Mouse (Mus musculus) intestine, postnatal 0 days (tissue): ENCODE data around the gene Akr1b10. TPM values are rescaled to one million over a fixed set of nuclear protein-coding genes. Genes with fewer than 3 reads are reported as not detected.
"Not testable (repeated sequence)": the region's sequence is repeated elsewhere in the genome, so short reads cannot be mapped to it uniquely, and the experiment has no call there.

ENCODE experiments used
- ATAC-seq: fragments of 200-750 bp; cut with Nextera tagmentation; 2 replicates; pipeline ENCODE4 v1.8.0; 2017; ENCODE audit warnings: mild to moderate bottlenecking, moderate TSS enrichment, moderate library complexity
- H3K27ac ChIP-seq: fragments of 300-500 bp; sonication (generic); 2 replicates; pipeline ENCODE4 v1.5.1; 2014; ENCODE audit warnings: mild to moderate bottlenecking, low read depth, low read length, moderate library complexity
- H3K27me3 ChIP-seq: fragments of 300-500 bp; sonication (generic); replicated peaks from 2 replicates; pipeline ENCODE4 v1.6.1; 2014; ENCODE audit warnings: low read length, mixed read lengths; ENCODE audit not compliant: control insufficient read depth, insufficient read depth
- H3K36me3 ChIP-seq: fragments of 300-500 bp; sonication (generic); 2 replicates; pipeline ENCODE4 v1.6.1; 2014; ENCODE audit warnings: mild to moderate bottlenecking, moderate library complexity; ENCODE audit not compliant: control insufficient read depth, insufficient read depth
- H3K4me1 ChIP-seq: fragments of 300-500 bp; sonication (generic); replicated peaks from 2 replicates; pipeline ENCODE4 v1.6.1; 2014; ENCODE audit warnings: antibody characterized with exemption, low read length, mixed read lengths; ENCODE audit not compliant: control insufficient read depth, insufficient read depth
- H3K4me2 ChIP-seq: fragments of 300-500 bp; sonication (generic); replicated peaks from 2 replicates; pipeline ENCODE4 v1.6.1; 2014; ENCODE audit warnings: low read depth, mild to moderate bottlenecking, moderate library complexity
- H3K4me3 ChIP-seq: fragments of 300-500 bp; sonication (generic); 2 replicates; pipeline ENCODE4 v1.5.1; 2014; ENCODE audit warnings: low read depth, low read length
- H3K9ac ChIP-seq: fragments of 300-500 bp; sonication (generic); 2 replicates; pipeline ENCODE4 v1.6.1; 2014; ENCODE audit warnings: mild to moderate bottlenecking, low read depth, low read length
- H3K9me3 ChIP-seq: fragments of 300-500 bp; sonication (generic); 2 replicates; pipeline ENCODE4 v1.6.1; 2016; ENCODE audit warnings: mixed run types; ENCODE audit not compliant: control insufficient read depth
- CTCF ChIP-seq: sonication (generic); IDR thresholded peaks from 2 replicates; pipeline ENCODE4 v1.5.1; 2016; ENCODE audit warnings: low read depth, mild to moderate bottlenecking, control low read depth, antibody characterized with exemption, moderate library complexity
- WGBS: fragments of 180-500 bp; shearing (Covaris S2); extraction: QIAGEN DNeasy Blood & Tissue Kit; methylation state at CpG from one replicate; pipeline ENCODE4 v1.1.7; 2014; 5-methylcytosine and 5-hydroxymethylcytosine counted together
- polyA plus RNA-seq: library from polyadenylated mRNA; unstranded; fragments of >200 nt; fragmentation: Nextera tagmentation; extraction: Ambion mirVana; gene quantifications from 2 replicates; pipeline ENCODE4 v1.2.1, GENCODE M21; 2015

Gene Akr1b10
- polyA plus RNA-seq, 1 experiment from 2014 or later, result 10.5 TPM

DNA sequence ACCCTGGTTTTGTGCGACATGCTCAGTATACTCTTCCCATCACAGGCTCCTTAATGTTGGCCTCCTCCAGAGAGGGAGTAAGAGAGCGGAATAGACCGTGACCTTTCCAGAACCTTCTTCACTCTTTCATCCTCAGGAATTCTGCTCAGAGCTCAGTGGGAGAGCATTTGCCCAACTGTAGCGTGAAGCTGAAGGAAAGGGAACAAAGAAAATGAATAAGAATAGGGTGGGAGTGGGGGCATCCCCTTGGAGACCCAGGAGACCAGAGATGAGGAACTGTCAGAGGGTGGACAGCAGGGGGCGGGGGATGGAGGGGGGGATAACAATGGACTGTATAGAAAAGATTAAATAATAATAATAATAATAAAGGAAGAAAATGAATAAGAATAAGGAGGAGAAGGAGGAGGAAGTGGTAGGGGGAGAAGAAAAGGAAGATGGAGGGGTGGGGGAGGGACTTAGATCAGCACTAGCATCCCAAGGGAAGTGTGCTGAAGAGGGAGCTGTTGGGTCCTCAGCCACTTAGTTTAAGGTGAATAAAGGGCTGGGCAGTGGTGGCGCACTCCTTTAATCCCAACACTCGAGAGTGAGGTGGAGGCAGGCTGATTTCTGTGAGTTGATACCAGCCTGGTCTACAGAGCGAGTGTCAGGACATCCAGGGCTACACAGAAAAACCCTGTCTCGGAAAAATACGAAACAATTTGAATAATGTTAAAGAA lies 39.7 kb upstream of the Akr1b10 start:
- no peaks in the 10 kb centered on the region for H3K9me3 ChIP-seq
- H3K27ac ChIP-seq, result no peak overlapping the region
- 67% methylated on average over 10 of the region's 10 CpGs for WGBS
- H3K27me3 ChIP-seq, result no peaks in the 10 kb centered on the region
- H3K4me3 ChIP-seq, result no peak overlapping the region
- no peaks in the 10 kb centered on the region for H3K36me3 ChIP-seq
- no peak for TF ChIP-seq CTCF
- H3K4me2 ChIP-seq, result no peak overlapping the region
- H3K4me1 ChIP-seq, result no peaks in the 10 kb centered on the region
- no peak overlapping the region for H3K9ac ChIP-seq
- no peak for ATAC-seq

GRCm38 (mm10) chr6:34344935-34345334 lies 39.1 kb upstream of the Akr1b10 start:
- H3K4me2 ChIP-seq, result no peak overlapping the region
- H3K9me3 ChIP-seq, result no peaks in the 10 kb centered on the region
- no peak for ATAC-seq
- H3K4me3 ChIP-seq, result no peak overlapping the region
- H3K4me1 ChIP-seq, result no peaks in the 10 kb centered on the region
- no peaks in the 10 kb centered on the region for H3K27me3 ChIP-seq
- no peaks in the 10 kb centered on the region for H3K36me3 ChIP-seq
- 29% methylated on average over 9 of the region's 9 CpGs for WGBS
- no peak for TF ChIP-seq CTCF
- H3K9ac ChIP-seq, result no peak overlapping the region
- H3K27ac ChIP-seq, result no peak overlapping the region

GRCm38 (mm10) chr6:34346096-34346898 lies 37.7 kb upstream of the Akr1b10 start:
- ATAC-seq, result peak; percentile 26; the same call in 1 of the 2 replicates
- TF ChIP-seq CTCF, result peak; percentile 95

GRCm38 (mm10) chr6:34350037-34350699 lies 33.9 kb upstream of the Akr1b10 start:
- Histone ChIP-seq H3K4me3 (no peak overlapping the region), H3K9me3 (no peaks in the 10 kb centered on the region), H3K36me3 (no peaks in the 10 kb centered on the region), H3K4me2 (no peak overlapping the region), H3K27me3 (no peaks in the 10 kb centered on the region), H3K4me1 (no peaks in the 10 kb centered on the region), H3K27ac (no peak overlapping the region; the same call in 1 of the 2 replicates), H3K9ac (no peak overlapping the region)
- no peak for TF ChIP-seq CTCF
- 55% methylated on average over 12 of the region's 12 CpGs for WGBS
- ATAC-seq, result peak; percentile 87

More at GRCm38 (mm10) chr6:34346096-34346898, 37.7 kb upstream of the Akr1b10 start:
- H3K9ac ChIP-seq, result no peak overlapping the region
- H3K4me2 ChIP-seq, result no peak overlapping the region
- no peaks in the 10 kb centered on the region for H3K36me3 ChIP-seq
- no peak overlapping the region for H3K4me3 ChIP-seq
- no peak overlapping the region for H3K27ac ChIP-seq
- H3K9me3 ChIP-seq, result no peaks in the 10 kb centered on the region
- no peaks in the 10 kb centered on the region for H3K27me3 ChIP-seq
- no peaks in the 10 kb centered on the region for H3K4me1 ChIP-seq
- 49% methylated on average over 14 of the region's 14 CpGs for WGBS

GRCm38 (mm10) chr6:34351481-34351880 lies 32.5 kb upstream of the Akr1b10 start:
- not testable (repeated sequence) for H3K4me3 ChIP-seq

GRCm38 (mm10) chr6:34352401-34352800 lies 31.6 kb upstream of the Akr1b10 start:
- no peaks in the 10 kb centered on the region for H3K36me3 ChIP-seq
- H3K4me3 ChIP-seq, result no peak overlapping the region
- no peaks in the 10 kb centered on the region for H3K27me3 ChIP-seq
- ATAC-seq, result no peak
- no peaks in the 10 kb centered on the region for H3K9me3 ChIP-seq
- H3K4me1 ChIP-seq, result no peaks in the 10 kb centered on the region
- no peak for TF ChIP-seq CTCF
- no peak overlapping the region for H3K27ac ChIP-seq
- no peak overlapping the region for H3K4me2 ChIP-seq
- 87% methylated on average over 3 of the region's 3 CpGs for WGBS
- no peak overlapping the region for H3K9ac ChIP-seq

More at GRCm38 (mm10) chr6:34351481-34351880, 32.5 kb upstream of the Akr1b10 start:
- H3K4me1 ChIP-seq, H3K27ac ChIP-seq, H3K9me3 ChIP-seq, H3K4me2 ChIP-seq, H3K9ac ChIP-seq, H3K27me3 ChIP-seq, ATAC-seq, H3K36me3 ChIP-seq: not testable (repeated sequence)
- 52% methylated on average over 10 of the region's 10 CpGs for WGBS
